Mouse (Mus musculus) neural tube, embryonic 14.5 days (tissue): ENCODE measurements around the gene Mad2l2. TPM values are rescaled to one million over a fixed set of nuclear protein-coding genes. Genes with fewer than 3 reads are reported as not detected.

Source experiments
- ATAC-seq: fragments of 200-750 bp; cut with Nextera tagmentation; 2 replicates; pipeline ENCODE4 v1.8.0; 2017; ENCODE audit warnings: low read depth, mild to moderate bottlenecking, moderate TSS enrichment, moderate library complexity
- H3K27ac ChIP-seq: fragments of 300-500 bp; sonication (generic); 2 replicates; pipeline ENCODE4 v1.5.1; 2014; ENCODE audit warnings: low read depth, mild to moderate bottlenecking, control low read depth, low read length, moderate library complexity, mixed read lengths
- H3K27me3 ChIP-seq: fragments of 300-500 bp; sonication (generic); 2 replicates; pipeline ENCODE4 v1.6.1; 2014; ENCODE audit warnings: low read length; ENCODE audit not compliant: control insufficient read depth, insufficient read depth
- H3K36me3 ChIP-seq: fragments of 300-500 bp; sonication (generic); 2 replicates; pipeline ENCODE4 v1.6.1; 2014; ENCODE audit warnings: low read length, mixed read lengths; ENCODE audit not compliant: control insufficient read depth, insufficient read depth
- H3K4me1 ChIP-seq: fragments of 300-500 bp; sonication (generic); 2 replicates; pipeline ENCODE4 v1.6.1; 2014; ENCODE audit warnings: low read length; ENCODE audit not compliant: control insufficient read depth, insufficient read depth
- H3K4me2 ChIP-seq: fragments of 300-500 bp; sonication (generic); 2 replicates; pipeline ENCODE4 v1.6.1; 2014; ENCODE audit warnings: mild to moderate bottlenecking, low read depth, low read length, control low read depth
- H3K4me3 ChIP-seq: fragments of 300-500 bp; sonication (generic); 2 replicates; pipeline ENCODE4 v1.5.1; 2014; ENCODE audit warnings: low read depth, low read length, control low read depth, mixed read lengths
- H3K9ac ChIP-seq: fragments of 300-500 bp; sonication (generic); replicated peaks from 2 replicates; pipeline ENCODE4 v1.6.1; 2014; ENCODE audit warnings: low read depth, mild to moderate bottlenecking, control low read depth, low read length, mixed read lengths
- H3K9me3 ChIP-seq: fragments of 300-500 bp; sonication (generic); 2 replicates; pipeline ENCODE4 v1.6.1; 2016; ENCODE audit warnings: low read length; ENCODE audit not compliant: control insufficient read depth
- WGBS: fragments of 180-500 bp; shearing (Covaris S2); extraction: QIAGEN DNeasy Blood & Tissue Kit; methylation state at CpG from one replicate; pipeline ENCODE4 v1.1.7; 2014; 5-methylcytosine and 5-hydroxymethylcytosine counted together
- polyA plus RNA-seq: library from polyadenylated mRNA; unstranded; fragments of >200 nt; fragmentation: Nextera tagmentation; extraction: Ambion mirVana; gene quantifications from 2 replicates; pipeline ENCODE4 v1.2.1, GENCODE M21; 2014

Mad2l2 gene
- polyA plus RNA-seq, result 114 and 127 TPM in 2 replicates

DNA sequence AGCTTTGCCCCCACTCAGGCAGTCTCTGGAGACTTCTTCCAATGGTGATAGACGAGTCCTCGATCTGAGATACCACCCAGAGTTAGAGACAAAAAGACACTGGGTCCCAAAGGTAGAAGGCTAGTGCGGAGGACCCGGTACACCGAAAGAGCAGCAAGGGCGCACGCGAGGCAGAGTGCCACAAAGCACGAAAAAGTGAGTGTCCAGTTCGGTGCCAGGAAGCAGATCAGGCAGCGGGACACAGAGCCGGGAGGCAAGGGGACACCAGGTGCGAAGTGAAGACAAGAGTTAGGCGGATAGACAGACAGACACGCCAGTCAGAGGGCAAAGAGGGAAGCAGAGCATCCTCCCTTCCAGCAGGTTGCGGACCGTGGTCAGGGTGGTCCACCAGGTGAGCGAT lies at the start of gene Mad2l2:
TSS of gene Mad2l2 (plus strand) at position 252 of the 400 bp plus-strand sequence.
- Histone ChIP-seq H3K27ac (peak within 1 kb of the TSS; percentile 97), H3K36me3 (no peaks in the 10 kb centered on the region), H3K4me2 (peak within 1 kb of the TSS; percentile 88), H3K4me3 (peak within 1 kb of the TSS; percentile 74), H3K9ac (peak within 1 kb of the TSS; percentile 99), H3K4me1 (peaks cover 11% of the 10 kb centered on the region), H3K9me3 (no peaks in the 10 kb centered on the region), H3K27me3 (no peaks in the 10 kb centered on the region)
- peak; percentile 9; the same call in 1 of the 2 replicates for ATAC-seq
- under 1% methylated on average over 18 of the region's 18 CpGs for WGBS

DNA sequence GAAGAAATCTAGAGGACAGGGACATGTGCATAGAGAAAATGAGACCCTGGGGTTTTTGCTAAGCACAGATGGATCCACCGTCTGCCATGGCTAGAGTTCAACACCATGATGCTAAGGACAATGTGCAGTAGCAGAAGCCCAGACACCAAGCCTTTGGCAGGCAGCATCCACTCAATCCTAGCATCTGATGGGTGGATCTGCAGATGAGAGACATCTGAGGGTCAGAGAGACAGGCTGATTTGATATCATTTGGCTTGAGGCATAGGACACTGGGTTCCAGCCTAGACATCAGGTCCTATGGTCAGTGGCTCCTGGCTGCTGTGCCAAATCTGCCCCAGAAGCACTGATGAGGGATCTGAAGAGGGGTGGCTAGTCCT lies 49.6 kb upstream of the Mad2l2 start:
- ATAC-seq, result no peak
- Histone ChIP-seq H3K4me1 (no peaks in the 10 kb centered on the region), H3K36me3 (no peaks in the 10 kb centered on the region), H3K4me3 (no peak overlapping the region), H3K4me2 (no peak overlapping the region), H3K27me3 (no peaks in the 10 kb centered on the region), H3K9ac (no peak overlapping the region), H3K27ac (no peak overlapping the region), H3K9me3 (no peaks in the 10 kb centered on the region)
- 79% methylated on average over 1 of the region's 1 CpGs for WGBS

DNA sequence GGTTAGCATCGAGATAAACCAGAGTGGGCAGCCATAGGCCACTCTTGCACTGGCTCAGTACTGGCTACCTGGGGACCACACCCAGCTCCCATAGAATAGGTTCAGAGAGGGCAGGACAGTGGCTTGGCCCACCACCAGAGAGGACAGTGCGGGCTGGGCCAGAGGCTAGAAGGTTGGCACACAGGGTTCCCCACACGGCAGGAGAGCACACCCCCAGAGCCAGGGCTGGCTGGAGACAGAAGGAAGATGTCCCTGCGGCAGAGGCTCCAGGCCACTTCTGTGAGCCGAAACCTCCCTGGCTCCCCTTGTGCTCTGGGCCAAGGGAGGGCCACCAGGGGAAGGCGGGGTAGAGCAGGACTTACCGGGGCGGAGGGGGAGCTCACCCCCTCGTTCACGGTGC lies 49.0 kb upstream of the Mad2l2 start:
- Histone ChIP-seq H3K27me3 (no peaks in the 10 kb centered on the region), H3K27ac (no peak overlapping the region), H3K36me3 (no peaks in the 10 kb centered on the region), H3K4me3 (no peak overlapping the region), H3K4me1 (no peaks in the 10 kb centered on the region), H3K4me2 (no peak overlapping the region), H3K9me3 (no peaks in the 10 kb centered on the region), H3K9ac (no peak overlapping the region)
- 94% methylated on average over 10 of the region's 10 CpGs for WGBS
- no peak for ATAC-seq

- Histone ChIP-seq H3K9me3 (no peaks in the 10 kb centered on the region), H3K27ac (no peak overlapping the region), H3K36me3 (no peaks in the 10 kb centered on the region), H3K4me2 (no peak overlapping the region), H3K4me3 (no peak overlapping the region), H3K27me3 (no peaks in the 10 kb centered on the region), H3K9ac (no peak overlapping the region), H3K4me1 (peaks cover 3% of the 10 kb centered on the region; the same call in 1 of the 2 replicates)
- no peak for ATAC-seq
- 58% methylated on average over 12 of the region's 12 CpGs for WGBS
These were observed 47.7 kb upstream of the Mad2l2 start for GRCm38 (mm10) chr4:148082257-148083044.

DNA sequence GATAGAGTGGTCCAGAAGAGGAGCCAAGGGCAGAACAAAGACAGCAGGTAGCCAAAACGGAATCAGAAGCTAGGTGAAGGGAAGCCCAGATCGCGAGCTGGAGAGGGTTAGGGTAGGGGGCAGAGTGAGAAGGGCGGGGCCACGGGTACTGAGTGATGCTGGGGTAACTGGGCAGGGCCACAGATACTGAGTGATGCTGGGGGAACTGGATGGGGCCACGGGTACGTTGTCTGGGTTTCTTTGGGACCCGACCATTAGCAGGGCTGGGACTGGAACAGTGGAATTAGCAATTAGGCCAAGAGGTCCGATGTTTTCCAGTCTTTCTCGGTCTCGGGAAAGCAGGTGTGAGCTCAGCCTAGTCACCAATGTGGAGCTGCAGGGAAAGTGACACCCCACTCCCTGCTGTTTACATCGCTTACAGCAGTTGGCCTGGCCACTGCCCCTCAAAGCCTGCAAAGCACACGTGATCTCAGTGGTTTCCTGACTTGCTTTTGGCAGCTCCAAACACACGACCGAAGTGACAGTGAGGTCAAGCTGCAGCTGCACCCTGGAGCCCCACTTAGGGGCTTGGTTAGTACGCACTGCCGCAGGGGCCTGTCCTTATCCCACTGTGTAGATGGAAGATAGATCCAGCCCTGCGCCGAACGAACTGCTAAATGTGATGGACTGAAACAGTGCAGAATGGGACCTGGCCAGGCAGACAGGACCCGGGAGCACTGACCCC lies 46.8 kb upstream of the Mad2l2 start:
- no peak overlapping the region for H3K27ac ChIP-seq
- no peak overlapping the region for H3K4me2 ChIP-seq
- H3K27me3 ChIP-seq, result no peaks in the 10 kb centered on the region
- no peak overlapping the region for H3K4me3 ChIP-seq
- H3K4me1 ChIP-seq, result peaks cover 11% of the 10 kb centered on the region
- H3K9ac ChIP-seq, result no peak overlapping the region
- WGBS, result 69% methylated on average over 21 of the region's 21 CpGs
- no peaks in the 10 kb centered on the region for H3K9me3 ChIP-seq
- ATAC-seq, result no peak
- H3K36me3 ChIP-seq, result no peaks in the 10 kb centered on the region

DNA sequence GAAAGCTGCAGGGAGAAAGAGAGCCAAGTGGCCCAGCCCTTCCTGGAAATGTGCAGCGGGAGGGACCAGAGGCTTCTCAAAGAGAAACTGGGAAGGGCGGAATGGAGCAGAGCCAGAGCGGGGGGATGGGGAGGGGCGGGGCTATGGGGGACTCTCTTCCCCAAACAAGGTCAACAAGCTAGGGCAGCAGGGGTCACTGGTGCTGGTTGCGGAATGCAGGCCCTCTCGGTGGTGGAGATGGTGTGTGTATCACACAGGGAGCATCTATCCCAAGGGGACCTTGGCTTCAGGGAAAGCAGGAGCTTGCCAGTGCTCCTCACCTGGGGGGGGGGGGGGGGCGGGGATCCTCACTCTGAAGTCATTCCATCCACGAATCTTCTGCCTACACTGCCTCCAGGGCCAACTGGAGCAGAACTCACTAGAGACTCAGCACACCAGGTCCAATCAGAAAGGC lies 45.9 kb upstream of the Mad2l2 start:
- Histone ChIP-seq H3K9me3 (no peaks in the 10 kb centered on the region), H3K4me2 (no peak overlapping the region), H3K4me1 (peaks cover 12% of the 10 kb centered on the region), H3K9ac (no peak overlapping the region), H3K27ac (no peak overlapping the region), H3K27me3 (no peaks in the 10 kb centered on the region), H3K4me3 (no peak overlapping the region), H3K36me3 (no peaks in the 10 kb centered on the region)
- ATAC-seq, result no peak
- WGBS, result 10% methylated on average over 7 of the region's 8 CpGs

- ATAC-seq, result no peak
- Histone ChIP-seq H3K9ac (no peak overlapping the region), H3K4me2 (no peak overlapping the region), H3K27ac (no peak overlapping the region), H3K27me3 (no peaks in the 10 kb centered on the region), H3K4me3 (no peak overlapping the region), H3K36me3 (no peaks in the 10 kb centered on the region), H3K4me1 (peaks cover 12% of the 10 kb centered on the region), H3K9me3 (no peaks in the 10 kb centered on the region)
- WGBS, result 44% methylated on average over 10 of the region's 10 CpGs
These were observed 44.9 kb upstream of the Mad2l2 start for GRCm38 (mm10) chr4:148085131-148085906.

DNA sequence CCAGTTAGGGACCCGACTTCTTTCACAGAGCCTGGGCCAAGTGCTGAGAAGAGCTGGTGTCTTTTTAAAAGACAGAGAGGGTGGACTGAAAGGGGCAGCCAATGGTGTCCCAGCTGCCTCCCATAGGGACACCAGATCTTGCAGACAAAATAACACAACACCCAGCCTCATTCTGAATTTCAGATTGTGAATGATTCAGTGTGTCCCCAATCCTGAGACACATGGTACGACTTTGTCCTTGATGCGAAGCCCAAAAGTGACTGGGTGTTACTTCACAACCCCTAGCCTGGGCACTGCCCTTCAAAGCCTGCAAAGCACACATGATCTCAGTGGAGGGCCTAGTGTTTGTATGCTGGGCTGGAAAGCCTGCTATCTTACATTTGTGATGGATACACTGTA lies 44.3 kb upstream of the Mad2l2 start:
- Histone ChIP-seq H3K36me3 (no peaks in the 10 kb centered on the region), H3K4me3 (no peak overlapping the region), H3K4me2 (no peak overlapping the region), H3K9ac (no peak overlapping the region), H3K9me3 (no peaks in the 10 kb centered on the region), H3K4me1 (peaks cover 12% of the 10 kb centered on the region), H3K27me3 (no peaks in the 10 kb centered on the region), H3K27ac (no peak overlapping the region)
- WGBS, result 75% methylated on average over 3 of the region's 3 CpGs
- ATAC-seq, result no peak
